Mouse (Mus musculus) megakaryocyte, embryonic 14.5 days (primary cell): ENCODE results near the gene Man2b2.

Experiments used
- FLI1 ChIP-seq: IDR thresholded peaks from 2 replicates; pipeline ENCODE4 v1.6.1; 2012; ENCODE audit warnings: low read length, inconsistent platforms, mixed read lengths
- GATA1 ChIP-seq: IDR thresholded peaks from 3 replicates; pipeline ENCODE4 v1.6.1; 2012; ENCODE audit warnings: mixed read lengths, low read length, inconsistent platforms, borderline replicate concordance

DNA sequence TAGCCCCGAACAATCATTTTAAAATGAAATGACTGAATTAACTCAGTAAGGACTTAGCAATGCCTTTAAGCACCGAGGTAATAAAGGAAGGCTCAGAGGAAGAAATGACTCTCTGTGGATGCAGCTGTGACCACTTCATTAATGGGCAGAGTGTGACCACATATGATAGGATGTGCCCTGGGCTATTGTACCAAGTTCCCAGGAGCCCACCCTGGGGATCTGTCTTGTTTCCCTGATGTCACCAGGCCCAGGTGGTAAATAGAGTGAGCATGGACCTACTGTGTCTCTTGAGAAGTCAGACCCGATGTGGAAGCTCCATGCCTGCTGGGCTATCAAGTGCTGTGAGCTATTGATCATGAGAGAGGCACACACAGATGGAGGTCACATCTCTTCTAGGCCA, 24.7 kb upstream of the Man2b2 start:
- TF ChIP-seq FLI1 (no peak), GATA1 (no peak)
